Mouse (Mus musculus) limb, embryonic 14.5 days (tissue): Measurements from ENCODE around the gene Dhrs7. TPM values are rescaled to one million over a fixed set of nuclear protein-coding genes. Genes with fewer than 3 reads are reported as not detected.
A peak's percentile ranks its signal among the peaks of the same experiment; 100 is the strongest.

Source experiments
- ATAC-seq: fragments of 200-750 bp; cut with Nextera tagmentation; 2 replicates; pipeline ENCODE4 v1.8.0; 2017; ENCODE audit warnings: low read depth, moderate number of reproducible peaks, moderate TSS enrichment; ENCODE audit not compliant: low FRiP score
- DNase-seq: peaks from one replicate; pipeline ENCODE4 v3.0.0-alpha.2; 2015; ENCODE audit warnings: low spot score
- H3K27ac ChIP-seq: fragments of 300-500 bp; sonication (generic); replicated peaks from 2 replicates; pipeline ENCODE4 v1.5.1; 2014; ENCODE audit warnings: low read depth, mild to moderate bottlenecking, low read length, moderate library complexity, mixed read lengths
- H3K27me3 ChIP-seq: fragments of 300-500 bp; sonication (generic); 2 replicates; pipeline ENCODE4 v1.6.1; 2014; ENCODE audit warnings: low read length, mixed read lengths; ENCODE audit not compliant: control insufficient read depth, insufficient read depth
- H3K36me3 ChIP-seq: fragments of 300-500 bp; sonication (generic); 2 replicates; pipeline ENCODE4 v1.6.1; 2014; ENCODE audit warnings: mild to moderate bottlenecking, low read length, moderate library complexity, mixed read lengths; ENCODE audit not compliant: control insufficient read depth, insufficient read depth
- H3K4me1 ChIP-seq: fragments of 300-500 bp; sonication (generic); 2 replicates; pipeline ENCODE4 v1.6.1; 2014; ENCODE audit warnings: antibody characterized with exemption, low read length, mixed read lengths; ENCODE audit not compliant: control insufficient read depth, insufficient read depth
- H3K4me2 ChIP-seq: fragments of 300-500 bp; sonication (generic); replicated peaks from 2 replicates; pipeline ENCODE4 v1.6.1; 2014; ENCODE audit warnings: low read depth, mild to moderate bottlenecking, low read length, moderate library complexity; ENCODE audit not compliant: severe bottlenecking
- H3K4me3 ChIP-seq: fragments of 300-500 bp; sonication (generic); replicated peaks from 2 replicates; pipeline ENCODE4 v1.5.1; 2014; ENCODE audit warnings: low read length
- H3K9ac ChIP-seq: fragments of 300-500 bp; sonication (generic); 2 replicates; pipeline ENCODE4 v1.6.1; 2014; ENCODE audit warnings: mild to moderate bottlenecking, low read depth, low read length, moderate library complexity; ENCODE audit not compliant: severe bottlenecking
- H3K9me3 ChIP-seq: fragments of 300-500 bp; sonication (generic); 2 replicates; pipeline ENCODE4 v1.6.1; 2016; ENCODE audit warnings: low read length; ENCODE audit not compliant: control insufficient read depth
- POLR2A ChIP-seq: fragments of 200-500 bp; IDR thresholded peaks from 2 replicates; pipeline ENCODE4 v1.8.0; 2012; ENCODE audit warnings: inconsistent platforms, mild to moderate bottlenecking, moderate library complexity, borderline replicate concordance; ENCODE audit not compliant: insufficient read depth, insufficient read length; ENCODE audit errors: extremely low read depth
- WGBS: fragments of 180-500 bp; shearing (Covaris S2); extraction: QIAGEN DNeasy Blood & Tissue Kit; methylation state at CpG from one replicate; pipeline ENCODE4 v1.1.7; 2014; 5-methylcytosine and 5-hydroxymethylcytosine counted together
- polyA plus RNA-seq, 2 experiments: library from polyadenylated mRNA; depleted of rRNA in 1 of 2; stranded (reverse) in 1 of 2; unstranded in 1 of 2; fragments of >200 nt; fragmentation: Nextera tagmentation in 1 of 2; extraction: Ambion mirVana in 1 of 2; gene quantifications; 2 replicates each; pipeline versions ENCODE4 v1.2.1 to v1.2.3; 2012 to 2014

Gene Dhrs7
- polyA plus RNA-seq (2012; rRNA removed) (13.5 and 18.6 TPM in 2 replicates), polyA plus RNA-seq (2014; fragmentation: Nextera tagmentation; extraction: Ambion mirVana) (31.2 and 38.6 TPM in 2 replicates)

DNA sequence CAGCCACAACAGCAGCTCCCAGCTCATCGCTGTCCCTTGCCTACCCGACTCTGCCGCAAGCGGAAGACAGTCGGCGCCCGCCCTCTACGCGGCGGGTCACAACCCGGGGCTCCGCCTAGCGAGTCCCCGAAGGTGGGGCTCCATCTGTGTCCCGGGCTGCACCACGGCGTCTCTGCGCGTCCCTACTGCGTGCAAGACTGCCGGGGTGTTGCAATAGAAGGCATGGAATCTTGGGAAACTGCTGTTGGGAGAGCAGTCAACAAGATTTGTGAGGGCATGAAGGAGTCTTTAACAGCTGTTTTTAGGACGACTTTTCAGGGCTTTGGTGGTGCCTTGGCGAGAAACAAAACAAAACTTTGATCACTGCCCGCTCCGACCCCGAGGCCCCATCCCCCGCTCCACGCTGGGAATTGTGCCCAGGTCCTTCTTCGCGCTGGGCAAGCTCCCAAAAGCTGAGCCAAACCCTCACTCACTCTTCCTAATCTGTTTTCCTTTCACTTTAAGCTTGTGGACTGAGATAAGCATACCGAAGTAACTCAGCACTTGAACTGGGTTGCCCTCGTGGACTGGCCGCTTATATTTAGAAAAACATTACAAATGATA, at the start of gene Dhrs7:
Gene Dhrs7, minus strand, starts transcription at position 175 of the 603 bp plus-strand sequence.
- Histone ChIP-seq H3K9me3 (no peaks in the 10 kb centered on the region), H3K27ac (no peak within 1 kb of the TSS), H3K4me3 (peak within 1 kb of the TSS; percentile 58), H3K4me1 (0 out of 2 replicates have a peak, but pooled peaks cover 3% of the 10 kb centered on the region), H3K9ac (peak within 1 kb of the TSS; percentile 58), H3K27me3 (no peaks in the 10 kb centered on the region), H3K4me2 (peak within 1 kb of the TSS; percentile 91), H3K36me3 (no peaks in the 10 kb centered on the region)
- peak; percentile 85 for ATAC-seq
- no peak for TF ChIP-seq POLR2A
- peak; percentile 69 for DNase-seq
- 2% methylated on average over 33 of the region's 33 CpGs for WGBS

DNA sequence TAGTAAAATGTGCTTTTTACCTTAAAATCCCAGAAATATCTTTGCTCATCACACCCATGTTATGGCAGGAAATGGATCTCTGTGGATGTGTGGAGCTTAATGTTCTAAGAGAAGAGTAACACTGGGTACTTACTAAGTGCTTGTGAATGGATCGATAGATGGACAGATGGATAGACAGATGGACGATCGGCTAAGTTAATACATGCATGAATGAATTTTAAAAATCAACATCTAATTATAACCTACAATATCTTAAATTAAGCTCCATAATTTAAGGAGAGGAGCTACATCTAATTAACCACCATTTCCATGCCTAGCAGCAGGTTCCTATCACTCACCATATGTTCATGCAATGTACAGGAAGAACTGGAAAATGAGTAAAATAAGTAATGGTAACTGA, 45.3 kb upstream of the Dhrs7 start:
- no peak for ATAC-seq
- no peaks in the 10 kb centered on the region for H3K36me3 ChIP-seq
- TF ChIP-seq POLR2A = no peak
- H3K9ac ChIP-seq = no peak overlapping the region
- H3K4me2 ChIP-seq = no peak overlapping the region
- no peaks in the 10 kb centered on the region for H3K9me3 ChIP-seq
- no peaks in the 10 kb centered on the region for H3K27me3 ChIP-seq
- no peak for DNase-seq
- H3K4me3 ChIP-seq = no peak overlapping the region
- H3K4me1 ChIP-seq = no peaks in the 10 kb centered on the region
- 97% methylated on average over 3 of the region's 3 CpGs for WGBS
- no peak overlapping the region for H3K27ac ChIP-seq

DNA sequence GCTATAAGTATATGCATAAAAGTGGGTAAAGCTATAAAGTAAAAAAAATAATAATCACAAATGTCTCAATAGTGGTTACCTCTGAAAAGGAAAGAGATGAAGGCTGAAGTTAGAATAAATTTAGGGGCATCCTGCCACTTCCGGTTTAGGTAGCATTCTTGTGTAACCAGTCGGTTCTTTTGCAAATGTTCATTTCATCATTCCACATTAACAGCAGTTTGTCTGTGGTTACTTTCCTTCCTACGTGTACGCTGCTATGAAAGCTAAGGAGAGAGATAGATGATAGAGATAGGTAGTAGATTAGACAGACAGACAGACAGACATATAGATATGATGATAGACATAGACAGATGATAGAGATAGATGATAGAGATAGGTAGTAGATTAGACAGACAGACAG, 39.4 kb upstream of the Dhrs7 start:
- ATAC-seq (no peak), DNase-seq (no peak)
- Histone ChIP-seq H3K4me3 (no peak overlapping the region), H3K27ac (no peak overlapping the region), H3K9me3 (no peaks in the 10 kb centered on the region), H3K4me1 (no peaks in the 10 kb centered on the region), H3K4me2 (no peak overlapping the region), H3K27me3 (no peaks in the 10 kb centered on the region), H3K36me3 (no peaks in the 10 kb centered on the region), H3K9ac (no peak overlapping the region)
- WGBS = 89% methylated on average over 4 of the region's 4 CpGs
- TF ChIP-seq POLR2A = no peak

DNA sequence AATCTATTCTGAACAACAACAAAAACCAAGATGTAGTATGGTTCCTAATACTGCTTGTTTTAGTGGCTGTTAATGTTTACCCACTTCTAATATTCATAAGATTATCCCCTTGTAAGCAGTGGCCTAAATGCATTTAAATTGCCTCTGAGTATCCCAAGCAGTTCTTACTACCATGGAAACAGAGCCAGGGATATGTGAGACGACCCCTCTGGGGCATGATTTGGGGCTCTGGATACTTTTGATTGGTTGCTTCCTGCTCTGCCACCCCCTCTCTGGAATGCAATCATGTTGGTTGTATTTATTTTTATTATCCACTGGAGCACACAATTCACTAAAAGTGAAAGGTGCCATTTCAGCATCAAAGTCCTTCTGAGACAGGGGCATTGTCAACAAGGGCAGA, 35.3 kb upstream of the Dhrs7 start:
- no peak for DNase-seq

DNA sequence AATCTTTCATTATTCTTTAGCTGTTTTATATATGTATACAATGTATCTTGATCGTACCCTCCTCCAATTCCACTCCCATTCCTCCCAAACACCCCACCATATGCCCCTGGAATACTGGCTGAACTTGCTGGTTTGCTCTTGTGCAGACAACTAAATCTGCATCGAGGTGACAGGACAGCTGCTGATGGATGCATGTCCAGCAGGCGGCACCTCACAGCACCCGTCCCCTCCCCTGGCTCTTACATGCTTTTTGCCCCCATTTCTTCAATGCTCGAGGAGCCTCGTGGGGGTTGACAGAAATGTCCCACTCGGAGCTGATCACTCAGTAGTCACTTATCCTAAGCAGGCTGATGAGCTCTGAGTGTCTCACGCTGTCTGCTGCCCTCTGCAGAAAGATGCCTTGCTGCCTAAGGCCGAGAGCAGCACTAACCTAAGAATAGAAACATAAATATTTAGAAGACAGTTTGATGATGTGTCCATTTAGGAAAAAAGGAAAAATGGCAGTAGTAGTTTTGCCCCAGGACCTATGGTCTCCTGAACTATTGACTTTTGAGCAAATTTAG, 30.3 kb upstream of the Dhrs7 start:
- WGBS = 42% methylated on average over 9 of the region's 9 CpGs
- DNase-seq = no peak
- H3K4me1 ChIP-seq = no peaks in the 10 kb centered on the region
- no peaks in the 10 kb centered on the region for H3K36me3 ChIP-seq
- TF ChIP-seq POLR2A = no peak
- no peaks in the 10 kb centered on the region for H3K27me3 ChIP-seq
- H3K9me3 ChIP-seq = no peaks in the 10 kb centered on the region
- H3K4me3 ChIP-seq = no peak overlapping the region
- H3K27ac ChIP-seq = no peak overlapping the region
- H3K9ac ChIP-seq = no peak overlapping the region
- no peak for ATAC-seq
- H3K4me2 ChIP-seq = no peak overlapping the region

More for the DNA sequence above, 35.3 kb upstream of the Dhrs7 start:
- no peak for TF ChIP-seq POLR2A
- Histone ChIP-seq H3K27me3 (no peaks in the 10 kb centered on the region), H3K4me3 (no peak overlapping the region), H3K9ac (no peak overlapping the region), H3K4me2 (no peak overlapping the region), H3K36me3 (no peaks in the 10 kb centered on the region), H3K27ac (no peak overlapping the region), H3K4me1 (no peaks in the 10 kb centered on the region), H3K9me3 (no peaks in the 10 kb centered on the region)
- WGBS = 0% methylated on average over 1 of the region's 1 CpGs
- ATAC-seq = no peak
